Mouse (Mus musculus): ENCODE data around the gene Myo6.

The Myo6 gene

GRCm38 (mm10) chr9:80332153-80332552 lies 167.3 kb downstream of the Myo6 start:
- TF ChIP-seq POU5F1 (IDR thresholded peaks at IDR 0.05; ENCODE audit: borderline replicate concordance, low read length) (no peak), NANOG (IDR thresholded peaks at IDR 0.05; ENCODE audit: borderline replicate concordance, low read length) (no peak), CTCF (conservative IDR thresholded peaks at IDR 0.05; ENCODE audit: low read length) (peak; percentile 22; the same call in 1 of the 2 replicates)
- H3K27me3 ChIP-seq (ENCODE audit: insufficient read depth, low read length) = peaks cover 4% of the 10 kb centered on the region
- H3K36me3 ChIP-seq (ENCODE audit: insufficient read depth, low read length) = no peaks in the 10 kb centered on the region
- no peak overlapping the region for H3K4me3 ChIP-seq (replicated peaks; ENCODE audit: low read length)
- no peaks in the 10 kb centered on the region; the same call in 1 of the 2 replicates for H3K4me1 ChIP-seq (replicated peaks; ENCODE audit: low read depth, low read length)
- no peaks in the 10 kb centered on the region for H3K9me3 ChIP-seq (ENCODE audit: low read length)

GRCm38 (mm10) chr9:80333466-80333865 lies 168.6 kb downstream of the Myo6 start:
- no peaks in the 10 kb centered on the region; the same call in 1 of the 2 replicates for H3K4me1 ChIP-seq (replicated peaks; ENCODE audit: low read depth, low read length)
- H3K27me3 ChIP-seq (ENCODE audit: insufficient read depth, low read length) = peaks cover 4% of the 10 kb centered on the region
- H3K9me3 ChIP-seq (ENCODE audit: low read length) = no peaks in the 10 kb centered on the region
- no peaks in the 10 kb centered on the region for H3K36me3 ChIP-seq (ENCODE audit: insufficient read depth, low read length)
- TF ChIP-seq NANOG (IDR thresholded peaks at IDR 0.05; ENCODE audit: borderline replicate concordance, low read length) = no peak
- no peak for TF ChIP-seq CTCF (conservative IDR thresholded peaks at IDR 0.05; ENCODE audit: low read length)
- TF ChIP-seq POU5F1 (IDR thresholded peaks at IDR 0.05; ENCODE audit: borderline replicate concordance, low read length) = no peak
- no peak overlapping the region for H3K4me3 ChIP-seq (replicated peaks; ENCODE audit: low read length)

GRCm38 (mm10) chr9:80333998-80334605 lies 169.3 kb downstream of the Myo6 start:
- Histone ChIP-seq H3K4me3 (replicated peaks; ENCODE audit: low read length) (no peak overlapping the region), H3K4me1 (replicated peaks; ENCODE audit: low read depth, low read length) (no peaks in the 10 kb centered on the region; the same call in 1 of the 2 replicates), H3K27me3 (ENCODE audit: insufficient read depth, low read length) (peaks cover 4% of the 10 kb centered on the region), H3K36me3 (ENCODE audit: insufficient read depth, low read length) (no peaks in the 10 kb centered on the region), H3K9me3 (ENCODE audit: low read length) (no peaks in the 10 kb centered on the region)
- TF ChIP-seq POU5F1 (IDR thresholded peaks at IDR 0.05; ENCODE audit: borderline replicate concordance, low read length) = no peak
- TF ChIP-seq CTCF (conservative IDR thresholded peaks at IDR 0.05; ENCODE audit: low read length) = no peak

GRCm38 (mm10) chr9:80335660-80336357 lies 171.0 kb downstream of the Myo6 start:
- H3K9me3 ChIP-seq (ENCODE audit: low read length) = no peaks in the 10 kb centered on the region
- TF ChIP-seq CTCF (conservative IDR thresholded peaks at IDR 0.05; ENCODE audit: low read length) (no peak), NANOG (IDR thresholded peaks at IDR 0.05; ENCODE audit: borderline replicate concordance, low read length) (no peak), POU5F1 (IDR thresholded peaks at IDR 0.05; ENCODE audit: borderline replicate concordance, low read length) (no peak)
- H3K4me3 ChIP-seq (replicated peaks; ENCODE audit: low read length) = no peak overlapping the region
- H3K27me3 ChIP-seq (ENCODE audit: insufficient read depth, low read length) = peaks cover 4% of the 10 kb centered on the region
- no peaks in the 10 kb centered on the region; the same call in 1 of the 2 replicates for H3K4me1 ChIP-seq (replicated peaks; ENCODE audit: low read depth, low read length)
- no peaks in the 10 kb centered on the region for H3K36me3 ChIP-seq (ENCODE audit: insufficient read depth, low read length)

- Histone ChIP-seq H3K4me1 (replicated peaks; ENCODE audit: low read depth, low read length) (no peaks in the 10 kb centered on the region), H3K27me3 (ENCODE audit: insufficient read depth, low read length) (no peaks in the 10 kb centered on the region), H3K36me3 (ENCODE audit: insufficient read depth, low read length) (no peaks in the 10 kb centered on the region), H3K4me3 (replicated peaks; ENCODE audit: low read length) (no peak overlapping the region), H3K9me3 (ENCODE audit: low read length) (no peaks in the 10 kb centered on the region)
- TF ChIP-seq NANOG (IDR thresholded peaks at IDR 0.05; ENCODE audit: borderline replicate concordance, low read length) (no peak), CTCF (conservative IDR thresholded peaks at IDR 0.05; ENCODE audit: low read length) (no peak), POU5F1 (IDR thresholded peaks at IDR 0.05; ENCODE audit: borderline replicate concordance, low read length) (no peak)
Observed at GRCm38 (mm10) chr9:80338026-80338425, 173.2 kb downstream of the Myo6 start.

GRCm38 (mm10) chr9:80340927-80341326 lies 176.1 kb downstream of the Myo6 start:
- Histone ChIP-seq H3K36me3 (ENCODE audit: insufficient read depth, low read length) (no peaks in the 10 kb centered on the region), H3K27me3 (ENCODE audit: insufficient read depth, low read length) (no peaks in the 10 kb centered on the region; the same call in 1 of the 2 replicates), H3K9me3 (ENCODE audit: low read length) (no peaks in the 10 kb centered on the region), H3K4me1 (replicated peaks; ENCODE audit: low read depth, low read length) (no peaks in the 10 kb centered on the region), H3K4me3 (replicated peaks; ENCODE audit: low read length) (no peak overlapping the region)
- TF ChIP-seq POU5F1 (IDR thresholded peaks at IDR 0.05; ENCODE audit: borderline replicate concordance, low read length) (no peak), NANOG (IDR thresholded peaks at IDR 0.05; ENCODE audit: borderline replicate concordance, low read length) (no peak)

GRCm38 (mm10) chr9:80341756-80342155 lies 176.9 kb downstream of the Myo6 start:
- no peaks in the 10 kb centered on the region for H3K9me3 ChIP-seq (ENCODE audit: low read length)
- H3K36me3 ChIP-seq (ENCODE audit: insufficient read depth, low read length) = no peaks in the 10 kb centered on the region
- H3K27me3 ChIP-seq (ENCODE audit: insufficient read depth, low read length) = no peaks in the 10 kb centered on the region; the same call in 1 of the 2 replicates
- H3K4me1 ChIP-seq (replicated peaks; ENCODE audit: low read depth, low read length) = no peaks in the 10 kb centered on the region
- no peak for TF ChIP-seq NANOG (IDR thresholded peaks at IDR 0.05; ENCODE audit: borderline replicate concordance, low read length)
- TF ChIP-seq CTCF (conservative IDR thresholded peaks at IDR 0.05; ENCODE audit: low read length) = no peak
- TF ChIP-seq POU5F1 (IDR thresholded peaks at IDR 0.05; ENCODE audit: borderline replicate concordance, low read length) = no peak
- no peak overlapping the region for H3K4me3 ChIP-seq (replicated peaks; ENCODE audit: low read length)

- Histone ChIP-seq H3K36me3 (ENCODE audit: insufficient read depth, low read length) (no peaks in the 10 kb centered on the region), H3K4me3 (replicated peaks; ENCODE audit: low read length) (no peak overlapping the region), H3K27me3 (ENCODE audit: insufficient read depth, low read length) (no peaks in the 10 kb centered on the region; the same call in 1 of the 2 replicates), H3K9me3 (ENCODE audit: low read length) (no peaks in the 10 kb centered on the region), H3K4me1 (replicated peaks; ENCODE audit: low read depth, low read length) (no peaks in the 10 kb centered on the region)
- TF ChIP-seq NANOG (IDR thresholded peaks at IDR 0.05; ENCODE audit: borderline replicate concordance, low read length) (no peak), CTCF (conservative IDR thresholded peaks at IDR 0.05; ENCODE audit: low read length) (no peak), POU5F1 (IDR thresholded peaks at IDR 0.05; ENCODE audit: borderline replicate concordance, low read length) (no peak)
Observed at GRCm38 (mm10) chr9:80342520-80342919, 177.7 kb downstream of the Myo6 start.
